Mouse (Mus musculus) erythroblast, adult 5-6 weeks (primary cell): ENCODE data around the gene Ndufs6. TPM values are rescaled to one million over a fixed set of nuclear protein-coding genes. Genes with fewer than 3 reads are reported as not detected.

Source experiments
- total RNA-seq, 2 experiments: library from RNA; stranded (forward) in 1 of 2; stranded (reverse) in 1 of 2; fragments of 150-400 nt in 1 of 2; fragments of 200-764, 138-1000 nt in 1 of 2; gene quantifications; 2 replicates each; pipeline versions ENCODE4 v1.2.3 to v1.2.4; 2015 to 2017; ENCODE audit warnings: low replicate concordance in 2 of 2

Gene Ndufs6
- total RNA-seq, 2 experiments from 2014 or later: 20.6 to 40.3 TPM

Other genes with a start within 250 kb of the Ndufs6 start
- gene Irx4, start 68.1 kb downstream of the Ndufs6 start, total RNA-seq (2015; ENCODE audit: low replicate concordance): not detected in 2 replicates
- gene Irx4, start 68.1 kb downstream of the Ndufs6 start, total RNA-seq (2017; ENCODE audit: low replicate concordance): not detected in 2 replicates
- gene Mrpl36, start within 50 bp of the Ndufs6 start, total RNA-seq (2015; ENCODE audit: low replicate concordance): 7.5 and 28.6 TPM in 2 replicates
- gene Mrpl36, start within 50 bp of the Ndufs6 start, total RNA-seq (2017; ENCODE audit: low replicate concordance): 12.5 and 12.9 TPM in 2 replicates
- 72.5 and 89.3 TPM in 2 replicates for gene Lpcat1, start 138.7 kb upstream of the Ndufs6 start, total RNA-seq (2015; ENCODE audit: low replicate concordance)
- 176 and 246 TPM in 2 replicates for gene Lpcat1, start 138.7 kb upstream of the Ndufs6 start, total RNA-seq (2017; ENCODE audit: low replicate concordance)
- not detected in 2 replicates for gene Slc6a3, start 208.2 kb upstream of the Ndufs6 start, total RNA-seq (2015; ENCODE audit: low replicate concordance)
- gene Slc6a3, start 208.2 kb upstream of the Ndufs6 start, total RNA-seq (2017; ENCODE audit: low replicate concordance): 0.17 and 0.28 TPM in 2 replicates